Mouse (Mus musculus): ENCODE data around the gene Defb3. TPM values are rescaled to one million over a fixed set of nuclear protein-coding genes. Genes with fewer than 3 reads are reported as not detected.
"Not testable (repeated sequence)": the region's sequence is repeated elsewhere in the genome, so short reads cannot be mapped to it uniquely, and the experiment has no call there.

Defb3 gene
- total RNA-seq (2021): not detected
- long read RNA-seq, experiment 1: 0 reads
- long read RNA-seq, experiment 2: 0 reads

- not testable (repeated sequence) for DNase-seq
Measured at GRCm38 (mm10) chr8:19293060-19293459, at the start of gene Defb3. TSS of gene Defb3 (plus strand) at chr8:19293360.

GRCm38 (mm10) chr8:19247280-19247679 is 45.9 kb upstream of the Defb3 start, which contains the start of gene Defb5:
TSS of gene Defb5 (plus strand) at chr8:19247580.
- DNase-seq: no peak

GRCm38 (mm10) chr8:19258136-19258535 is 35.0 kb upstream of the Defb3 start:
- DNase-seq: no peak

- DNase-seq: no peak
Measured at GRCm38 (mm10) chr8:19259667-19260066, 33.5 kb upstream of the Defb3 start.

- not testable (repeated sequence) for DNase-seq
Measured at GRCm38 (mm10) chr8:19298361-19298760, 5.2 kb downstream of the Defb3 start.

GRCm38 (mm10) chr8:19331836-19332235 is 38.7 kb downstream of the Defb3 start:
- peak; percentile 1 to 7 for DNase-seq

Other genes with a start within 250 kb of the Defb3 start
- not detected for gene Defb39, start 228.6 kb upstream of the Defb3 start, total RNA-seq (2021)
- gene Defb12, start 178.5 kb upstream of the Defb3 start, total RNA-seq (2021): not detected
- gene Defb34, start 169.6 kb upstream of the Defb3 start, total RNA-seq (2021): not detected
- not detected for gene Gm45826, start 152.6 kb upstream of the Defb3 start, total RNA-seq (2021)
- gene Defb14, start 99.0 kb upstream of the Defb3 start, total RNA-seq (2021): not detected
- gene Defb4, start 94.7 kb upstream of the Defb3 start, total RNA-seq (2021): not detected
- not detected for gene Defb6, start 67.9 kb upstream of the Defb3 start, total RNA-seq (2021)
- not detected for gene Defb46, start 53.4 kb upstream of the Defb3 start, total RNA-seq (2021)
- not detected for gene Defb5, start 45.8 kb upstream of the Defb3 start, total RNA-seq (2021)
- gene Defb8, start 154.2 kb downstream of the Defb3 start, total RNA-seq (2021): not detected
- gene Defb7, start 201.7 kb downstream of the Defb3 start, total RNA-seq (2021): not detected